Mouse (Mus musculus) telencephalon, adult 2 months (tissue): Measurements from ENCODE around the gene Rack1.
A peak's percentile ranks its signal among the peaks of the same experiment; 100 is the strongest.
"Not testable (repeated sequence)": the region's sequence is repeated elsewhere in the genome, so short reads cannot be mapped to it uniquely, and the experiment has no call there.

ENCODE experiments used
- DNase-seq: peaks from one replicate; pipeline ENCODE4 v3.0.0-alpha.2; 2011; ENCODE audit warnings: low read depth, low spot score

Rack1 gene

GRCm38 (mm10) chr11:48818346-48818745 is 18.2 kb downstream of the Rack1 start:
- peak; percentile 94 for DNase-seq

- no peak for DNase-seq
Observed at GRCm38 (mm10) chr11:48819614-48820307, 19.6 kb downstream of the Rack1 start.

DNA sequence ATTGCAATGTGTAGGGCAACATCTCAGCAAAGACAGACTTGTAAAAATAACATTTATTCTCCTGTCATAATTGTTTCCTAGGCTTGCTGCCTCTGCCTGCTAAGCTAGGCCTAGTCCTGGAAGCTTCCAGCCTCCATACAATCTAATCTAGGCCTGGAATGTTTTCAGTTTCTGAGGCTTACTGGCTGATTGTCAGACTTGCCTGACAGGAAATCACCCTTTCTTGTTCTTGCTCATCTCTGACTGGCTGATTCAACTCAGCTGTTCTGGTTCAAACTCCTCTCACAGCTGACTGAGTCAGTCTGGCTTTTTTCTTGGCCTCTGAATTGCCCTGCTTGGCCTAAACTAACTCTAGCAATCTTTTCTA is 20.2 kb downstream of the Rack1 start:
- DNase-seq, result no peak

DNA sequence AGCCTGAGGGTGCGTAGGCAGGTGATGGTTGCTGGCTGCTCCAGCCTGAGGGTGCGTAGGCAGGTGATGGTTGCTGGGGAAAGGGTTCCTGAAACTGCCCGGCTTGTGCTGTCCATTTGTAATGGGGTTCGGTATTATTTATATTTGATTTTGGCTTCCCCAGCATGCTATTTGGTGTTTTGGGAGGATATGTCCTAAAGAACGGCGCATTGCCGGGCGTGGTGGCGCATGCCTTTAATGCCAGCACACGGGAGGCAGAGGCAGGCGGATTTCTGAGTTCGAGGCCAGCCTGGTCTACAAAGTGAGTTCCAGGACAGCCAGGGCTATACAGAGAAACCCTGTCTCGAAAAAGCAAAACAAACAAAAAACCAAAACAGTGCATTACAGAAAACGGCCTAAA is 21.2 kb downstream of the Rack1 start:
- not testable (repeated sequence) for DNase-seq

GRCm38 (mm10) chr11:48822768-48823512 is 22.8 kb downstream of the Rack1 start:
- DNase-seq, result no peak

GRCm38 (mm10) chr11:48823536-48823972 is 23.4 kb downstream of the Rack1 start:
- no peak for DNase-seq

DNA sequence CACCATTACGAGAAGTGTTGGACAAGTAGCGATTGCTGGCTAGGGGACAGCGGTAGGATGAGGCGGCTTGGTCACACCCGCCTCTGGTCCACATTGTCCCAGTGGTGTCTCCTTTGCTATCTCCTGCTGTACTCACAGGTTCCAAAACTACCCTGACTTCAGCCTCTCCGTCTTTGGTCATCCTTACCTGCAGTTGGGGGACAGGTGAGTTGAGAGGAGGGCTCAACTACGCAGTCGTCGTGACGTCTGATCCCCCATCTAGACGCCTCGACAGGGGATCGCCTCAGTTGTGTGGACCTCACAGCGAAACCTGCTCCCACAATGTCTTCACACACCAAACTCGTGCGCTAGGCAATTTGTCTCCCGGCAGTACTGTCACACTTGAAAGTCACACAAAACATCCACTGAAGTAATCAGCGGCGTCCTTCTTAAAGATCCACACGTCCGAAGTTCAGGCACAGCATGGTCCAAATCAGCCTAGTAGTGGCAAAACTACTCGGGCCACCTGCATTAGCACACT is 24.2 kb downstream of the Rack1 start:
- DNase-seq, result no peak

- not testable (repeated sequence) for DNase-seq
Observed at GRCm38 (mm10) chr11:48825979-48826751, 26.0 kb downstream of the Rack1 start, which contains the start of the genes Trim7 and Gm12184. Trim7 (plus strand) TSS chr11:48826140. Gm12184 (minus strand) TSS chr11:48826655.

DNA sequence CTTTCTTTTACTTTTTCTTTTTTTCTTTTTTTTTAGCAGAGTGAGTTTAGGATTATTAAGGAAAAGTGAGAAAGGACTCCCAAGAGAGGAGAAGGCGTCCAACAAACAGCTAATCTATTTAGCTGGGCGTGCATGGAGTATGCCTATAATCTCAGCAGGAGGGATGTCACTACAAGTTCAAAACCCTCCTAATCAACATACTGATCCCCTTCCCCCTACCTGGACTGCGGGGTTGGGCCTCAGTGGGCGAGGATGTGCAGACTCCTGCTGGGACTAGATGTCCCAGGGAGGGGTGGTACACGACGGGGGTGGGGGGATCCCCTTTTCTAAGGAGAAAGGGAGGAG is 26.6 kb downstream of the Rack1 start:
- DNase-seq, result no peak

GRCm38 (mm10) chr11:48827926-48828325 is 27.8 kb downstream of the Rack1 start:
- DNase-seq, result no peak

DNA sequence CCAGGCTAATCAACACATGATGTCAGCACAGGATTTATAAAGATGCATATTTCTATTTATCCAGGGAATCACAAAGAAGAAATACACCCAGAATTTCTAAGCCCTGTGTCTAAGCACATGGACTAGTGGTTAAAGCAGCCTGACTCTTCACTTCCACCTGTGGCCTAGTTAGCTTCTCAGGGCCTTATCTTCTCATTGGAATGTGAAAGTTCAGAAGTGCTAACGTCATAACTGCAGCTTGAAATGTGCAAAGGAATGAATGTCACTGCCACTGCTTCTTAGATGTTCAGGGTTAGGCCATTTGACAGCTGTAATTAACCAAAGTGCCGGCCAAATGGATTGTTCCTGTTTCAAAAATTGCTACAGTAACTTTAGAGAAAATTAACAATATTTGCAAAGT is 30.1 kb downstream of the Rack1 start:
- DNase-seq, result no peak

GRCm38 (mm10) chr11:48831273-48831672 is 31.1 kb downstream of the Rack1 start:
- DNase-seq, result no peak

DNA sequence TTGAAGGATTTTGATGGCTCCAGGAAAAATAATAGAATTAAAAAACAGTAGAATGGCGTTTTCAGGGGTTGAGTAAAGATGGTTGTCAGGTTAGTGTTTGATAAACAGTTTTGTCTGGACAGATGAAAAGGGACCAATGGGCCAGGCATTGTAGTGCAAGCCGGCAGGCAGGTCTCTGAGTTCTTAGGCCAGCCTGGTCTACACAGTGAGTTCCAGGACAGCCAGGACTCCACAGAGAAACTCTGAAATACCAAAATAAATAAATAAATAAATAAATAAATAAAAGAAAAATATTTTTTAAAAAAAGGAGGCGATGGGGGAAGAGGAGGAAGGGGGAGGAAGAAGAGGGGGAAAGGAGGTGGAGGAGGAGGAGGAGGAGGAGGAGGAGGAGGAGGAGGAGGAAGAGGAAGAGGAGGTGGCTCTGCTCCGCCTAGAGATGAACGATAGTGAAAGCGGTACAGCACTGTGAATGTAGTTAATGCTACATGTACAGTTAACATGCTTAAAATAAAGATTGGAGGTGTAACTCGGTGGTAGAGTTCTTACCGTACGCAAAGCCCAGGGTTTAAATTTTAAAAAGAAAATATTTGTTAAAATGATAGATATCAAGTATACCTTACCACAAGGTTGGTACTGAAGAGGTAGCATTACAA is 33.1 kb downstream of the Rack1 start:
- no peak for DNase-seq

DNA sequence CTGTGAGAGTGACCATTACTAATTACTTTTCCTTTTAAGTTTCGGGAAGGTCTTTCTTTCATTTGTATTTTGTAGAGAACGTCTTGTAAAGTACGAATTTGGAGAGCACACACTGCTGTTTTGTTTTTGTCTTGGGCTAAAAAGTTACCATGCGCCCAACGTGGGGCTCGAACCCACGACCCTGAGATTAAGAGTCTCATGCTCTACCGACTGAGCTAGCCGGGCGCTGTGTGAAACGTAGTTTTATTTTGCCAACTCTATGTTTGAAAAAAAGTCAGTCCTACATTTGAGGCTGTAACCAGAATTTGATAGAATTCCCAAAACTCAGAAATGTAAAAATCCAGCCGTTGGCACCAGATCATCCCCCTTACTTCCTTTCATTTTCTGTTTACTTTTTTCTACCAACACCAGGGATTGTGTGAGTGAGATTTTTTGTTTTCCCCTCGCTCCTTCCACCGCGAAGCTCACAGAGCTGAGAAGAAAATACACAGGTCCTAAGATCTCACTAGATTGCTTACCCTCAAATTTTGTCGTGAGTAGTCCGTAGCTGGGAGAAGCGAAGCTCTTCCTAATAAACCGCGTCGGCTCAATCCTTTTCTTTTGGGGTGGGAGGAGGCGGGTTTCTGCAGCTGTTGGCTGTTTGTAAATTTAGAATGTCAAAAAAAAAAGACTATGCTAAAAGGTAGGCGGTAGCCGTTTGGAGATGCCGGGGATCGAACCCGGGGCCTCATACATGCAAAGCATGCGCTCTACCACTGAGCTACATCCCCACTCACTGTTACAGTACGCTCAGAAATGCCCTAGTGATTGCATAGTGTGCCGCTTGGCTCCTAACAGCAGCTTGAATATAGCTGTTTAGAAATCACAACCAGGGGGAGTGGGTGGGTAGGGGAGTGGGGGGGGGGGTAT is 33.9 kb downstream of the Rack1 start:
- no peak for DNase-seq

DNA sequence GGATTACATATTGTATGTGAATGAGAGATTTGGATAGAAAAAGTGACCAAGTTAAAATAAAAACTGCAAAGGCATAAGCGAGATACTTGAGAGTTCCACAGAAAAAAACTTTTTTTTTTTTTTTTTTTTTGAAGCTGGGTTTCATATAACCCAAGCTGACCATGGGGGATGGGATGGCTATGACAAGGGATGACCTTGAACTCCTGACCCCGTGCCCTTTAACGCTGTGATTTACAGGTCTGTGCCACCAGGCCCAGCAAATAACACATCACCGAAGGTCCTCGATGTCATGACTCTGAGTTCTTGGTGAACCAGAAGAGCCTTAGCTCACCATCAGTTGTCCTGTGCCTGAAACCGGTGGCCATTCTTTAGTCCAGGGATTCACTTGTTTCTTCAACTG is 35.8 kb downstream of the Rack1 start:
- no peak for DNase-seq

GRCm38 (mm10) chr11:48836990-48837309 is 36.8 kb downstream of the Rack1 start:
- no peak for DNase-seq

GRCm38 (mm10) chr11:48837310-48838180 is 37.4 kb downstream of the Rack1 start:
- DNase-seq, result no peak

- no peak for DNase-seq
Observed at GRCm38 (mm10) chr11:48838181-48838797, 38.2 kb downstream of the Rack1 start.
